Mouse (Mus musculus) liver, embryonic 14.5 days (tissue): Measurements from ENCODE around the gene Asf1b.

Experiments used
- CTCF ChIP-seq: IDR thresholded peaks from 2 replicates; pipeline ENCODE4 v1.5.1; 2016; ENCODE audit warnings: antibody characterized with exemption, low read depth, control low read depth
- EP300 ChIP-seq: IDR thresholded peaks from 2 replicates; pipeline ENCODE4 v1.6.1; 2016; ENCODE audit warnings: antibody characterized with exemption, low read depth

DNA sequence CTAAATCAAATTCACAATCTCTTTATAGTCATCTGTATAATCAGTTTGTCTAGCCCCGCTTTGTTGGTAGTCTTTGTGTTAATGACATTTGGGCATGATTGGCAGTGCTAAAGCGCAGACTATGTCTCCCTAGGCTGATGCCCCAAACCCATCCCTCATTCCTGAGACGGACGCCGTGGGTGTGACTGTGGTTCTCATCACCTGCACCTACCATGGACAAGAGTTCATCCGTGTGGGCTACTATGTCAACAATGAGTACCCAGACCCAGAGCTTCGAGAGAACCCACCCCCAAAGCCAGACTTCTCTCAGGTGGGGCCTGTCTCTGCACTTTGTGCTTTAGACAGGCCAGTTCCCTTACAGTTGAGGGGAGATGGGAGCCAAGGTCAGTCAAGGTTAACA lies 12.4 kb downstream of the Asf1b start:
- no peak for TF ChIP-seq CTCF
- no peak for TF ChIP-seq EP300
